ENCODE assay signal across 15 mouse cellular contexts in genomic region chr12:57607624-57608023, GRCm38 (mm10). TPM values are rescaled to one million over a fixed set of nuclear protein-coding genes. Genes with fewer than 3 reads are reported as not detected.
DNase-seq lines count a peak whose midpoint lies in the region; ATAC-seq lines count a peak whose summit lies in the region.
"Had no signal": no experiment of that assay in that cellular context is flagged by ENCODE, and none has a peak within 500 bp of the region (broad histone marks: within the 10 kb centered on the region; RNA-seq: fewer than 3 reads in every experiment).

No protein-coding gene starts in this region.

- H3K27me3 ChIP-seq in heart, embryonic 11.5 days (ENCODE audit: control insufficient read depth, insufficient read depth, low read length) = no peaks in the 10 kb centered on the region
- H3K27me3 ChIP-seq: megakaryocyte, embryonic 14.5 days; neural tube, embryonic 15.5 days had no signal

- H3K9me3 ChIP-seq in heart, embryonic 11.5 days (replicated peaks; ENCODE audit: control insufficient read depth, low read length) = no peaks in the 10 kb centered on the region
- H3K9me3 ChIP-seq: megakaryocyte, embryonic 14.5 days; neural tube, embryonic 15.5 days had no signal

- ATAC-seq in heart, embryonic 11.5 days (replicated peaks; ENCODE audit: insufficient number of reproducible peaks, low FRiP score, low TSS enrichment) = peak; percentile 63; the same call in 1 of the 2 replicates
- ATAC-seq: inflammation-experienced regulatory T-cells, adult 6 months had no signal

- no peak overlapping the region for H3K4me3 ChIP-seq in heart, embryonic 11.5 days (ENCODE audit: low read depth, low read length)
- H3K4me3 ChIP-seq: megakaryocyte, embryonic 14.5 days; neural tube, embryonic 15.5 days had no signal

- H3K27ac ChIP-seq in heart, embryonic 11.5 days (ENCODE audit: low read depth, low read length) = no peak overlapping the region
- H3K27ac ChIP-seq: neural tube, embryonic 15.5 days had no signal

- no peak for DNase-seq in heart, adult 11 months
- DNase-seq in kidney, postnatal 14 days = peak; percentile 7
- no peak for DNase-seq in kidney, adult 9 months
- peak; percentile 17 to 20 for DNase-seq in heart, postnatal 10 days
- peak; percentile 36 for DNase-seq in lung, postnatal 36 days
- DNase-seq in thymus, postnatal 25 days = no peak
- no peak for DNase-seq in B cell, adult 2 months
- DNase-seq: adrenal gland, adult 2 months; cerebellum, adult 18-20 months had no signal

- intact Hi-C loops in heart, postnatal 10 days (cut with DNase I) = no loop called here

- 34% methylated on average over 5 of the region's 5 CpGs for WGBS in heart, embryonic 11.5 days (ENCODE audit: insufficient replicate concordance)

- no peak overlapping the region for H3K9ac ChIP-seq in heart, embryonic 11.5 days (ENCODE audit: low read depth, low read length)
- H3K9ac ChIP-seq: neural tube, embryonic 15.5 days had no signal

- H3K36me3 ChIP-seq in heart, embryonic 11.5 days (ENCODE audit: control insufficient read depth, insufficient read depth, low read length) = no peaks in the 10 kb centered on the region
- H3K36me3 ChIP-seq: neural tube, embryonic 15.5 days had no signal

- no peak overlapping the region for H3K4me2 ChIP-seq in heart, embryonic 11.5 days
- H3K4me2 ChIP-seq: neural tube, embryonic 15.5 days had no signal

- H3K4me1 ChIP-seq in heart, embryonic 11.5 days (ENCODE audit: control insufficient read depth, insufficient read depth, low read length) = no peaks in the 10 kb centered on the region
- H3K4me1 ChIP-seq: megakaryocyte, embryonic 14.5 days; neural tube, embryonic 15.5 days had no signal

RNA-seq across cellular contexts. Expression of gene Ttc6, which starts 43.7 kb away (rescaled TPM):
- 0.10 and 0.49 TPM in 2 replicates for polyA plus RNA-seq in heart, embryonic 11.5 days (2014; fragmentation: Nextera tagmentation; extraction: Ambion mirVana)
- total RNA-seq in heart, postnatal 10 days (2021) = not detected
- total RNA-seq: adrenal gland, adult 2 months; common myeloid progenitor, adult 5-6 weeks; heart, postnatal 14 days had no signal
- polyA plus RNA-seq: adrenal gland, adult 2 months; inflammation-experienced regulatory T-cells, adult 6 months had no signal

Comparison
In these comparisons a context has a peak if more than half of its experiments do, and no peak if none do; other contexts are left out.
1. DNase-seq: peak in kidney, postnatal 14 days (single experiment), heart, postnatal 10 days (2 of 2) and lung, postnatal 36 days (single experiment); none in heart, adult 11 months (single experiment), kidney, adult 9 months (single experiment), thymus, postnatal 25 days (single experiment) and B cell, adult 2 months (0 of 2).